21 mouse cellular contexts compared by ENCODE assay signal in genomic region chr17:82779096-82779495, GRCm38 (mm10).
DNase-seq lines count a peak whose midpoint lies in the region; ATAC-seq lines count a peak whose summit lies in the region.
"Had no signal": no experiment of that assay in that cellular context is flagged by ENCODE, and none has a peak within 500 bp of the region (broad histone marks: within the 10 kb centered on the region; RNA-seq: fewer than 3 reads in every experiment).

No protein-coding gene starts in this region.

- no peak overlapping the region for H3K4me2 ChIP-seq in midbrain, embryonic 16.5 days (ENCODE audit: low read length)
- H3K4me2 ChIP-seq: heart, embryonic 13.5 days; hindbrain, embryonic 12.5 days; lung, embryonic 15.5 days had no signal

- no peaks in the 10 kb centered on the region for H3K27me3 ChIP-seq in midbrain, embryonic 16.5 days (ENCODE audit: control insufficient read depth, insufficient read depth, low read depth, low read length)
- H3K27me3 ChIP-seq: heart, embryonic 13.5 days; hindbrain, embryonic 12.5 days; lung, embryonic 15.5 days had no signal

- intact Hi-C loops in heart, postnatal 25 days (cut with DNase I): no loop called here

- no peaks in the 10 kb centered on the region for H3K9me3 ChIP-seq in midbrain, embryonic 16.5 days (replicated peaks; ENCODE audit: control insufficient read depth, low read length, poor library complexity, severe bottlenecking)
- H3K9me3 ChIP-seq: heart, embryonic 13.5 days; hindbrain, embryonic 12.5 days; lung, embryonic 15.5 days had no signal

- H3K9ac ChIP-seq in midbrain, embryonic 16.5 days (ENCODE audit: low read depth, low read length): no peak overlapping the region
- H3K9ac ChIP-seq: forebrain, postnatal 0 days; heart, embryonic 13.5 days; hindbrain, embryonic 12.5 days; liver, embryonic 14.5 days; lung, embryonic 15.5 days had no signal

- no peak overlapping the region for H3K27ac ChIP-seq in midbrain, embryonic 16.5 days (ENCODE audit: low read length)
- H3K27ac ChIP-seq: heart, embryonic 13.5 days; hindbrain, embryonic 12.5 days; liver, embryonic 14.5 days; lung, embryonic 15.5 days had no signal

- peak; percentile 38 to 39 for DNase-seq in cerebellum, postnatal 10 days
- DNase-seq in cerebellum, adult 9-10 months: no peak
- DNase-seq in heart, adult 8-10 months (ENCODE audit: low spot score): peak; percentile 22
- no peak for DNase-seq in heart, postnatal 25 days (ENCODE audit: low spot score)
- peak; percentile 7 for DNase-seq in adrenal gland, postnatal 25 days
- no peak for DNase-seq in right cerebral cortex, adult 2 months (ENCODE audit: low spot score in 2 of 2)
- DNase-seq: cerebellum, adult 8-10 months; embryo, embryonic 11 days; forebrain, postnatal 0 days; kidney, adult 8-10 months; kidney, postnatal 14 days; lung, postnatal 4 days; retina, postnatal 1 day; thymus, postnatal 36 days had no signal

- no peaks in the 10 kb centered on the region for H3K4me1 ChIP-seq in midbrain, embryonic 16.5 days (ENCODE audit: control insufficient read depth, insufficient read depth, low read length)
- H3K4me1 ChIP-seq: heart, embryonic 13.5 days; hindbrain, embryonic 12.5 days; lung, embryonic 15.5 days had no signal

- WGBS in midbrain, embryonic 16.5 days: 93% methylated on average over 2 of the region's 2 CpGs

- no peaks in the 10 kb centered on the region for H3K36me3 ChIP-seq in midbrain, embryonic 16.5 days (ENCODE audit: control insufficient read depth, insufficient read depth, low read length)
- H3K36me3 ChIP-seq: heart, embryonic 13.5 days; hindbrain, embryonic 12.5 days; lung, embryonic 15.5 days had no signal

- no peak overlapping the region for H3K4me3 ChIP-seq in midbrain, embryonic 16.5 days (ENCODE audit: low read depth, low read length)
- H3K4me3 ChIP-seq: heart, embryonic 13.5 days; hindbrain, embryonic 12.5 days; lung, embryonic 15.5 days had no signal

- peak; percentile 39 to 53; a peak in 3 of 4 replicates for ATAC-seq in hematopoietic stem cell, adult 5-6 weeks (replicated peaks in 1 of 2; ENCODE audit: insufficient read depth in 1 of 2, low FRiP score in 2 of 2, low TSS enrichment in 1 of 2, low read depth in 1 of 2, poor library complexity in 2 of 2, severe bottlenecking in 2 of 2)
- ATAC-seq in midbrain, embryonic 16.5 days: no peak
- ATAC-seq: forebrain, postnatal 0 days; inflammation-experienced regulatory T-cells, adult 6 months had no signal

Comparison
In these comparisons a context has a peak if more than half of its experiments do, and no peak if none do; other contexts are left out.
1. DNase-seq: peak in cerebellum, postnatal 10 days (2 of 2), heart, adult 8-10 months (single experiment) and adrenal gland, postnatal 25 days (single experiment); none in cerebellum, adult 9-10 months (single experiment), heart, postnatal 25 days (single experiment) and right cerebral cortex, adult 2 months (0 of 2).